Mouse (Mus musculus) gastrocnemius, postnatal 10 days (tissue): ENCODE measurements around the gene Gm14743. TPM values are rescaled to one million over a fixed set of nuclear protein-coding genes. Genes with fewer than 3 reads are reported as not detected.
"Not testable (repeated sequence)": the region's sequence is repeated elsewhere in the genome, so short reads cannot be mapped to it uniquely, and the experiment has no call there.

ENCODE experiments used
- DNase-seq: peaks from one replicate; pipeline ENCODE4 v3.0.0; 2021; ENCODE audit warnings: mixed read lengths
- long read RNA-seq, 2 experiments: library from polyadenylated mRNA; stranded (forward); transcript quantifications; one replicate each; pipeline ENCODE4 v2.0.0; 2021
- total RNA-seq, 2 experiments: library from RNA; stranded (reverse); gene quantifications; 2 replicates each; pipeline ENCODE4 v1.2.3; 2021

Gene Gm14743
- total RNA-seq: not detected
- long read RNA-seq, experiment 1: 0 reads
- long read RNA-seq, experiment 2: 0 reads

DNA sequence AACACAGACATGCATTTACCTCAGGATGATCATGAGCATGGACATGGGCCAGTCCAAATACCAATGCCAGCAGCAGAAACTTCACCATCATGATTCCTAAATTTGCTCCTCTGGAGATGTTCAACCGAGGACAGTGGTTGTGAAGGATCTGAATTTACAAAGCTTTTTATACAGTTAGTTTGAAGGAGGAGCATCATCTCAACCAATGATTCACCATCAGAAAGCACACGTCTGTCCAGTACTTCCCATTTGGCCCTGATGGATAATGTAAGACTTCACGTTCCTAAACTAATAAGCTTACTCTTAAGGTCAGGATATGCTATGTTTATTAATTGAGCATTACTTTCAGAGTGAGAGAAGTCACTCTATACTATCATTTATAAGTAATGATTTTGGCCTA lies at the start of gene Gm14743:
Gene Gm14743 (minus strand): TSS at position 101 of the 400 bp plus-strand sequence.
- not testable (repeated sequence) for DNase-seq

GRCm38 (mm10) chrX:78202829-78203228 lies 42.9 kb downstream of the Gm14743 start:
- no peak for DNase-seq

GRCm38 (mm10) chrX:78202220-78202619 lies 43.5 kb downstream of the Gm14743 start:
- not testable (repeated sequence) for DNase-seq

Other genes with a start within 250 kb of the Gm14743 start
- not detected for gene Obp1a, start 154.5 kb downstream of the Gm14743 start, total RNA-seq
- not detected for gene Gm5938, start 120.5 kb downstream of the Gm14743 start, total RNA-seq
- gene Obp1b, start 59.1 kb downstream of the Gm14743 start, total RNA-seq: not detected
- gene 4930480E11Rik, start 123.7 kb upstream of the Gm14743 start, total RNA-seq: not detected